Mouse (Mus musculus) lung, adult 18-20 months (tissue): Measurements from ENCODE around the gene Ubp1.
A peak's percentile ranks its signal among the peaks of the same experiment; 100 is the strongest.

Experiments
- DNase-seq, 2 experiments: peaks; one replicate each; pipeline ENCODE4 v3.0.0; 2022; ENCODE audit warnings: mixed read lengths in 2 of 2

Gene Ubp1

DNA sequence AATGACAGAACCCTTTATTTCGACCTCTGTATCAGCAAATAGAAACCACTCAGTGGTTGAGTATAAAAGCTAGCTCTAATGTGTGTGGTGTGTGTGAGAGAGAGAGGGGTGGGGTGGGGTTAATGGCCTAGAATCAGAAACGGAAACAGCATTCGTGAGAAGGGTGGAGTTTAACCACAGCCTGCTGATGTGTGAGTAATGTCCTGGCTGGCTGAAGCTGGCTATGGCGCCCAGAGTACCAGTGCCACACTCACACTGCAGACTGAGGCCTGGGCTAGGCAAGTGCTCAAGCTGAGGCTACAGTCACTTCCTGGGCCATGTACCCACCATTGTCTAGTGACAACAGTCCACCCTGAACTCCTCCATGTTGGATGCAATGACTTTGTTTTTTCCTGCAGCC, 85.7 kb downstream of the Ubp1 start:
- no peak for DNase-seq

DNA sequence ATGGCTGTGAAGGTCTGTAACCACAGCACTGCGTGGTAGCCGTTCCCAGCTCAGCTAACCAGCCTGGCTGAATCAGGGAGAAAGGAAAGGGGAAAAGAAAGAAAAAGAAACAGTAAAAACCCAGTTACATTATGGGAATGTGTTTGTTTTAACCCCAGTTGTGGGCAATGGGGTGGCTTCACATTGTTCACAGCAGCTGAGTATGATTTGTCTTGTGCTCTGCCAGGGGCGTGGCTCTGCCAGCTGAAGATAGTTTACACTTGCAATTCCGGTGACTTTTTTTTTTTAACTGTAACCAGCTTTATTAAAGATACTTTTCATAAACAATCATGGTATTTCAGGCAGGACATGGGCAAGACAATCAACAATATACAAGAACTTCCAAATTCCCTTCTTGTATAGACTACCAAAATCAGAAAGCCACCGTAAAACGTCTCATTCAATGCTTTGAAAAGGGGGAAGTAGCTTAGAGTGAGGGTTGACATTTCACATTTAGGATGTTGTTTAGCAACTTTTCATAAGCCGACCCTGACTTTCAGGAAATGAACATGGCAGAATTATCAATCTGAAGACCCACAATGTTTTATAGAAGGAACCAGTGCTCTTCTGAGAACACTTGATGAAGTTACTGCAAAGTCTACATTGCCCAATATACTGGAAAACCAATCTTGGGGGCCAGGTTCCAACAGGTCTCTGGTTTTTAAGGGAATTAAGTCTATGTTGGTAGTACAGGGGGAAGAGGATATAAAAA, 88.5 kb downstream of the Ubp1 start:
- no peak for DNase-seq

DNA sequence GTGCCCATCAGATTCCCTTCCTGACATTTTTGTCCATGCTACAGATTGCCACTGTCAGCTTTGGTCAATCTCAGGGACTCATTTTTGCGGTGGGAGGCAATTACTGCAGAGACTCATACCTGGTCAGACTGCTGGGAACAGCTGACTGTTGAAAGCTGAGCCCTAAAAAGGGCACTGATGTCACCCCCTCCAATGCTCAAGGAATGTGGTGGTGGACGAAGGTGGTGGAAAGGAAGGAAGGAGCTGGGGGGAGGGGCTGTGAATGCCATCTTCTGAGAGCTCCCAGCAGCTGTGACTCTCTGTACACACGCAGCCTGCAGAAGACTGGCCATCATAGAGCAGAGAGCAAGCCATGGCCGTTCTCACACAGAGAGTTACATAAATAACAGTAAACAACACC, 91.4 kb downstream of the Ubp1 start:
- no peak for DNase-seq

DNA sequence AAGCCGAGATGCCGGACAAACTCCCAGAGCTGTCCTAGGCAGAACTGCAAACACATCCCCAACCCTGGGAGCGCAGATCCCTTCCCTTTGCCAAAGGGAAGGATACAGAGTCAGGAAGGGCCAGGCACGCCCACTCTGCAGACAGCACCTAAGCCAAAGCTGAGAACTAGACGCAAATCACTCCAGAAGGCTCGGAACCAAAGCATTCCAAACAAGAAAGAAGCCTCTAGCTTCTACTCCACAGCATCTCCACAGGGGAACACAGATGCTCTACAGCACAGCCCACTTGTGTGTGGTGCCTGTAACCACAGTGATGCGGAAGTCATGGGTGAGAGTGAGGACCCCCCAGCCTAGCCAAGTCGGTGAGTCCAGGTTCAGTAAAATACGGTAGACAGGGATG, 94.4 kb downstream of the Ubp1 start:
- no peak for DNase-seq

DNA sequence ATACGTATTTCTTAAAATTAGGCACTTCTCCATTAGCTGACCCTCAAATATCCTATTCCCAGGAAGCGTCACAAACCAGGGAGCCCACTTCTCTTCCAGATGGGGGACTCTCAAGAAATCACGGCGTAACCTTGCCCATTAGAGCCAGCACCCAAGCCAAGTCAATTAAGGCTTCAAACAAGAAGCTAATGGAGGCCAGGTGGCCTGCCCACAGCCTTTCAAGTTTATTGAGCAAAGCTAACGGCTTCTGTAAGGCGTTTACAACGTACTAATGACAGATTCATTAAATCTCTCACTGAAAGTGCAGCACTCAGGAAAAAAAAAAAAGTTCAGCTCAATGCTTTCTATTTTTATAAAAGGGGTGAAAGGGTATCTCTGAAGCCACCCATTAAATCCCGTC, 95.1 kb downstream of the Ubp1 start:
- no peak for DNase-seq

DNA sequence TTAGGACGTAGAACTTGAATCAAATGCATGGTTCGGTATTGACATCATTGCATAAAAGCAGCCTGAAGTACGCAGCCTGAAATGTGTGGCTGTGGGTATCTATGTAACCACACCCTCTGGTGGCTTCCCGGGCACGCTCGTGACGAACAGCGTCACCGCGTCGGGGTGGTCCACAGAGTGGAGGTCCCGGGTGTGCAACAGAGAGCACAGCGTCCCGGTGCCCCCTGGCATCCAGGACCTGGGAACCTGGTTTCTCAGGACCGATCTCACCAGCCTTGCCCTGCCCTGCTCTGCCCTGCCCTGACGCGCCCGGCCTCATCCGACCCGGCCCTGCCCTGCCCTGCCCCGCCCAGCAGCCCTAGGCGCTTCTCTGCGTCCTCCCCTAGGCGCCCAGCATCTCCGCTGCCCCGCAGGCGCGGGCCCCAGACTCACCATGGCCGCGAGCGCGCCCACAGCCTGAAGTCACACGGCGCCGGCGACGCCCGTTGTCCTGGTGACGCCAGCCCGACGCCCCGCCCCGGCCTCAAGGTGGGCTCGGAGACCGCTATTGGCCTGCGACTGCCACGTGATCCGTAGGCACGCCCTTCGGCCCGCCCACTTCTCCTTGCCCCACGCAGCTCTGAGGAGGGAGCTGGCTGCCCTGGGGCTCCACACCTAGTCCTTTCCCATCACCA, 95.7 kb downstream of the Ubp1 start:
- peak; percentile 73 to 80 for DNase-seq
